Mouse (Mus musculus) embryonic facial prominence, embryonic 11.5 days (tissue): ENCODE measurements at regions not wholly inside any gene's neighbourhood (a gene's known extent, or its start where the extent isn't known, plus 50 kb on each side); places are given as distances from the start of the nearest gene placed in this dataset.
A peak's percentile ranks its signal among the peaks of the same experiment; 100 is the strongest.

Source experiments
- ATAC-seq: fragments of 200-750 bp; cut with Nextera tagmentation; replicated peaks from 2 replicates; pipeline ENCODE4 v1.8.0; 2017; ENCODE audit warnings: low read depth; ENCODE audit not compliant: insufficient number of reproducible peaks, low FRiP score, low TSS enrichment
- DNase-seq: peaks from one replicate; pipeline ENCODE4 v3.0.0-alpha.2; 2015; ENCODE audit warnings: low spot score
- H3K27ac ChIP-seq: fragments of 300-500 bp; sonication (generic); replicated peaks from 2 replicates; pipeline ENCODE4 v1.5.1; 2014; ENCODE audit warnings: mild to moderate bottlenecking, low read depth, low read length, control low read depth
- H3K27me3 ChIP-seq: fragments of 300-500 bp; sonication (generic); 2 replicates; pipeline ENCODE4 v1.6.1; 2014; ENCODE audit warnings: mild to moderate bottlenecking, low read length, moderate library complexity, mixed read lengths; ENCODE audit not compliant: control insufficient read depth, insufficient read depth
- H3K36me3 ChIP-seq: fragments of 300-500 bp; sonication (generic); replicated peaks from 2 replicates; pipeline ENCODE4 v1.6.1; 2014; ENCODE audit warnings: low read depth, mild to moderate bottlenecking, low read length, moderate library complexity, mixed read lengths; ENCODE audit not compliant: control insufficient read depth, insufficient read depth
- H3K4me1 ChIP-seq: fragments of 300-500 bp; sonication (generic); 2 replicates; pipeline ENCODE4 v1.6.1; 2014; ENCODE audit warnings: low read length, mixed read lengths; ENCODE audit not compliant: control insufficient read depth, insufficient read depth
- H3K4me2 ChIP-seq: fragments of 300-500 bp; sonication (generic); 2 replicates; pipeline ENCODE4 v1.6.1; 2014; ENCODE audit warnings: low read depth, mild to moderate bottlenecking, control low read depth, low read length, moderate library complexity
- H3K4me3 ChIP-seq: fragments of 300-500 bp; sonication (generic); 2 replicates; pipeline ENCODE4 v1.5.1; 2014; ENCODE audit warnings: low read depth, low read length, control low read depth
- H3K9ac ChIP-seq: fragments of 300-500 bp; sonication (generic); replicated peaks from 2 replicates; pipeline ENCODE4 v1.6.1; 2014; ENCODE audit warnings: mild to moderate bottlenecking, control low read depth, low read length
- H3K9me3 ChIP-seq: fragments of 300-500 bp; sonication (generic); replicated peaks from 2 replicates; pipeline ENCODE4 v1.6.1; 2016; ENCODE audit warnings: mild to moderate bottlenecking, low read length, inconsistent platforms, mixed read lengths; ENCODE audit not compliant: control insufficient read depth
- WGBS: fragments of 180-500 bp; shearing (Covaris S2); extraction: QIAGEN DNeasy Blood & Tissue Kit; methylation state at CpG from one replicate; pipeline ENCODE4 v1.1.7; 2014; 5-methylcytosine and 5-hydroxymethylcytosine counted together

- no peak overlapping the region for H3K4me3 ChIP-seq
- no peaks in the 10 kb centered on the region for H3K4me1 ChIP-seq
- H3K9ac ChIP-seq = no peak overlapping the region
- DNase-seq = no peak
- no peaks in the 10 kb centered on the region for H3K9me3 ChIP-seq
- ATAC-seq = no peak
- H3K36me3 ChIP-seq = no peaks in the 10 kb centered on the region
- WGBS = 66% methylated on average over 4 of the region's 4 CpGs
- H3K4me2 ChIP-seq = no peak overlapping the region
- H3K27me3 ChIP-seq = no peaks in the 10 kb centered on the region
- H3K27ac ChIP-seq = no peak overlapping the region
These were observed 123.6 kb upstream of the Tgfbr2 start for GRCm38 (mm10) chr9:116298791-116299190.

DNA sequence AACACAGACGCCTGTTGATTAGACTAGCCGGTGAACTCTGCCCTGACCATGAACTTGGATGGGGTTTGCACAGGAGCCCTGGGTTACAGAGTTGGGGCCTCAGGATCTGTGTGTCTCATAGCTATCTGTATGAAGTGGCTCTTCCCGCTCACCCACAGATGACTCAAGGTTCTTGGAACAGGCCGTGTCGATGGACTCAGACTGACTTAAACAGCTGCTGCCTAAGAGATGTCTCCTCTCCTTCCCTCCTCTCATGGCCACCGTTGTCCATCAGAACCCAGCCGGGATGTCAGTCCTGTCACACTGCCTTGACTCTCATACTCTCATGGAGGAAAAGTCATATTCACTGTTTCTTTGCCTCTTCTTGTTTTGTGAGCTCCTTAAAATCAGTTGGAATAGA is 121.2 kb upstream of the Tgfbr2 start:
- no peaks in the 10 kb centered on the region for H3K27me3 ChIP-seq
- H3K36me3 ChIP-seq = no peaks in the 10 kb centered on the region
- no peak overlapping the region for H3K27ac ChIP-seq
- no peak overlapping the region for H3K4me3 ChIP-seq
- ATAC-seq = no peak
- H3K4me2 ChIP-seq = no peak overlapping the region
- H3K9ac ChIP-seq = no peak overlapping the region
- no peaks in the 10 kb centered on the region for H3K9me3 ChIP-seq
- DNase-seq = no peak
- no peaks in the 10 kb centered on the region for H3K4me1 ChIP-seq
- 90% methylated on average over 7 of the region's 7 CpGs for WGBS

DNA sequence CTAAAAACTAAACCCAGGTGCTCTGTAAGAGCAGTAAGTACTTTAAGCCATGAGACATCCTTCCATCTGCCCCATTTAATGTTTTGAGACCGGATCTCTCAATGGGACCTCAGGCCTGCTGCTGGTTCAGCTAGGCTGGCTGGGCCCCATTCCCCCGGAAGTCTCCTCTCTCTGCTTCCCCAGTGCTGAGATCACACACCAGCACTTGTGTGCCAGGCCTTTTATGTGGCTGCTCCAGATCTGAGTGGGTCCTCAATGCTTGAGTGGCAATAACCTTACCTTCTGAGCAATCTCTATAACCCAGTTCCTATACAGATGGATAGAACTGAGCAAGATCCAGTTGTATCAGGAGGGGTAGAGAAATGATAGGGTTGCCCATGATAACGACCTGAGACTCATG is 118.9 kb upstream of the Tgfbr2 start:
- Histone ChIP-seq H3K4me3 (no peak overlapping the region), H3K36me3 (no peaks in the 10 kb centered on the region), H3K4me1 (no peaks in the 10 kb centered on the region), H3K9ac (no peak overlapping the region), H3K27me3 (no peaks in the 10 kb centered on the region), H3K4me2 (no peak overlapping the region), H3K9me3 (no peaks in the 10 kb centered on the region), H3K27ac (no peak overlapping the region)
- ATAC-seq = no peak
- DNase-seq = no peak
- 78% methylated on average over 3 of the region's 3 CpGs for WGBS

- Histone ChIP-seq H3K36me3 (no peaks in the 10 kb centered on the region), H3K4me1 (no peaks in the 10 kb centered on the region), H3K4me3 (no peak overlapping the region), H3K9me3 (no peaks in the 10 kb centered on the region), H3K27ac (no peak overlapping the region), H3K4me2 (no peak overlapping the region), H3K27me3 (no peaks in the 10 kb centered on the region), H3K9ac (no peak overlapping the region)
- no peak for ATAC-seq
- DNase-seq = no peak
- WGBS = 75% methylated on average over 6 of the region's 6 CpGs
These were observed 118.0 kb upstream of the Tgfbr2 start for GRCm38 (mm10) chr9:116293110-116293509.

- H3K4me2 ChIP-seq = no peak overlapping the region
- no peak for ATAC-seq
- H3K36me3 ChIP-seq = no peaks in the 10 kb centered on the region
- no peak overlapping the region for H3K9ac ChIP-seq
- no peaks in the 10 kb centered on the region for H3K9me3 ChIP-seq
- no peak overlapping the region for H3K4me3 ChIP-seq
- 92% methylated on average over 3 of the region's 3 CpGs for WGBS
- no peaks in the 10 kb centered on the region for H3K4me1 ChIP-seq
- H3K27ac ChIP-seq = no peak overlapping the region
- no peak for DNase-seq
- no peaks in the 10 kb centered on the region for H3K27me3 ChIP-seq
These were observed 116.5 kb upstream of the Tgfbr2 start for GRCm38 (mm10) chr9:116291624-116292023.

DNA sequence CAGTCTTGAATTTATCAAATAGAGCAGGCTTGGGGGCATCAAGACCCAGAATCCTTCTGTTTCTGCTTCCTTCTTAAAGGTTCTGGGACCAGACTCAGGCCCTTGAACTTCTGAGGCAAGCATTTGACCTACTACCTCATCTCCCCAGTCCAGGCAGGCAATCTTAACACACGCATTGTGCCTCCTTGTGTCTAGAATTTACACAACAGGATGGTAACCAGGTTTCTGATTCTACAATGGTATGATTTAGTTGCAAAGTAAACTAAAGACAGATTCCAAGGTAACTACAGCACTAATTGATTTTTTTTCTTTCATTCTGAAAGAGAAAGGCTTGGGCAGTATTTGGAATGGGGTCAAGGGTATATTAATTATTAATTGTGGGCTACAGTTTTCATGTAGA is 115.7 kb upstream of the Tgfbr2 start:
- WGBS = 76% methylated on average over 1 of the region's 1 CpGs
- no peak overlapping the region for H3K4me3 ChIP-seq
- DNase-seq (no peak), ATAC-seq (no peak)
- no peak overlapping the region for H3K9ac ChIP-seq
- no peak overlapping the region for H3K27ac ChIP-seq
- no peaks in the 10 kb centered on the region for H3K4me1 ChIP-seq
- no peaks in the 10 kb centered on the region for H3K36me3 ChIP-seq
- H3K27me3 ChIP-seq = no peaks in the 10 kb centered on the region
- H3K4me2 ChIP-seq = no peak overlapping the region
- no peaks in the 10 kb centered on the region for H3K9me3 ChIP-seq

DNA sequence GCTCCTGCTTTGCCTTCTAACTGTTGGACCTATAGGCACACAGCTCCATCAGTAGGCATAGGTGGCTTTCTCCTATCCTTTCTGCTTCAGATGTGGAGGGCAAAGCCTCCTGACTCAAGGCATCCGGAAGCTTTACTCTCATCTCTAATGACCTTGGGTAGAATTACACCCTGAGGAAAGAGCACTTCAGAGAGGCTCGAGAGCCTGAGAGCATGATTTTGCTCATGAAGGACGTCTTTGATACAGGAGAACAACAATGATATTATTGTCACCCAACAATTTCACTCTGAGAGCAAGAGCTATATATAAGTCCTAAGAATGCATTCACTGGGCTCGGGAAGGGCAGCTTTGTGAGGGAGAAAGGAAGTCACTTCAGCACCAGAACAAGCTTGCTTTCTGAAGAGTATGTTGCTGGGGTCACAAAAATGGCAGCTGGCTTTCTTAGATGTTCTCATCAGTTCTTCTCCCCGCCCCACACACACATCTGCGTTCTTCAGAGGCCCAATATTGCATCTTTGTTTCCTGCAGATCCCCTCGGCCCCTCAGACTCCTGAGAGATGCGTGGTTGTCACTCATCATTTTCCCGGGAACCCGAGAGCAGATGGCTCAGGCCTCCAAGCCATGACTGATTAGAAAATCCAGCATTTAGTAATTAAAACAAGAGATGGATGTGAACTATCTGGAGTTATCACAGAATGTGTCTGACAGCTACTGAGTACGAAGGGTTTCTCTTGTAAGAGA is 110.7 kb upstream of the Tgfbr2 start:
- H3K9me3 ChIP-seq = no peaks in the 10 kb centered on the region
- no peaks in the 10 kb centered on the region for H3K36me3 ChIP-seq
- H3K27ac ChIP-seq = no peak overlapping the region
- H3K9ac ChIP-seq = no peak overlapping the region
- no peak overlapping the region for H3K4me2 ChIP-seq
- no peak overlapping the region for H3K4me3 ChIP-seq
- H3K4me1 ChIP-seq = no peaks in the 10 kb centered on the region
- no peaks in the 10 kb centered on the region for H3K27me3 ChIP-seq
- WGBS = 25% methylated on average over 11 of the region's 11 CpGs
- ATAC-seq (no peak), DNase-seq (peak; percentile 26)

DNA sequence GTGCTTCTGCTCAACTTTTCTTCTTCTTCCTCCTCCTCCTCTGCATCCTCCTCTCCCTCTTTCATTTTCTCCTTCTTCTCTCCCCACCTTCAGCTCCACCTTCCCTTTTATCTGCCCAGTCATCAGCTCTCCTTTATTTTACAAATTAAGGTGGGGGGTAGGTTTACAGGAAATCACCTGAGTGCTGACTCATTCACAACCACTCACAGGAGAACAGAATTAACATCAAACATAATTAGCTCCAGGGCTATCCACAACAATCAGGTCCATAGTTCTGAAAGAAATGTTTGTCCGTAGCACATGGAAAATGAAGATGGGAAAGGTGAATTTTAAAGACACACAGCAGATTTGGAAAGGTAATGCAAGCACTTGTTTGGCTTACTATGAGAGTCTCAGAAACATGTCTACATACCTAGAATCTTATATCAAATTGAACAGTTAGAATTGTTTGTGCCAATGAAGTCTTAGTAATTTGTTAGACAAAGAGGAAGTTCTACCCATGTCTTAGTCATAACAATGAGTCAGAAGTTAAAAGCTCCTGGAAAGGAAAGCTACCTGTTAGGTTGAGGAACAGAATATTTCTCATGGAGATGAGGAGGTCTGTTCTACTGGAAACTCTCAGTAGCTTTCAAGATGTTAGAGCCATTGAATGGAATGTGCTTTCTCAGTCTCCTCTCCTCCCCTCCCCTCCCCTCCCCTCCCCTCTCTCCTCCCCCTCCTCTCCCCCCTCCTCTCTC is 108.8 kb upstream of the Tgfbr2 start:
- no peak for DNase-seq
- WGBS = 82% methylated on average over 1 of the region's 1 CpGs
- H3K9me3 ChIP-seq = no peaks in the 10 kb centered on the region

More for the DNA sequence above, 108.8 kb upstream of the Tgfbr2 start:
- H3K36me3 ChIP-seq = no peaks in the 10 kb centered on the region
- no peaks in the 10 kb centered on the region for H3K27me3 ChIP-seq
- no peak overlapping the region for H3K4me2 ChIP-seq
- H3K4me1 ChIP-seq = no peaks in the 10 kb centered on the region
- no peak overlapping the region for H3K4me3 ChIP-seq
- H3K9ac ChIP-seq = no peak overlapping the region
- no peak for ATAC-seq
- H3K27ac ChIP-seq = no peak overlapping the region
